Mouse (Mus musculus) kidney, adult 9 months (tissue): ENCODE results near the gene 2310034C09Rik.
"Not testable (repeated sequence)": the region's sequence is repeated elsewhere in the genome, so short reads cannot be mapped to it uniquely, and the experiment has no call there.

Source experiments
- DNase-seq: peaks from one replicate; pipeline ENCODE4 v3.0.0; 2022

2310034C09Rik gene

GRCm38 (mm10) chr16:88758547-88758946, at the start of gene 2310034C09Rik:
2310034C09Rik (plus strand) TSS chr16:88758847.
- not testable (repeated sequence) for DNase-seq

- DNase-seq: no peak
Observed at GRCm38 (mm10) chr16:88710757-88711156, 47.9 kb upstream of the 2310034C09Rik start.

- DNase-seq: no peak
Observed at GRCm38 (mm10) chr16:88711245-88711644, 47.4 kb upstream of the 2310034C09Rik start.

GRCm38 (mm10) chr16:88716549-88716948, 42.1 kb upstream of the 2310034C09Rik start:
- no peak for DNase-seq

DNA sequence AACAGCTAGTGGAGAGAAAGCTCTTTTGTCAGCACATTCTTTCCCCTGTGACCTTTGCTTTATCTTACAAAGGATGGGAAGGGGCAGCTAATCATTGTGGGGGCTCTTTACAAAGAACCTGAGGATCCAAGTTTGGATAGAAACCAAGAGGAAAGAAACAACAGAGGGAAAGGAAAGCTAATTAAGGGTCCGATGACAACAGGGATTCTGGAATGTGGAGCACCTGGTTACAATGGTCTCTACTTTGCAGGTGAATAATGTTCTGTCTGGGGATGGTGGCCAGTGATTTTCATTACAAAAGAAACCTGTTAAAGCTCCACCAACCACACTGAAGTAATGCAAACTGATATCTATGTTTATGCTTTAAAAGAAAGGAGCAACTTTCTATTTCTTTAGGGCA, 38.6 kb upstream of the 2310034C09Rik start:
- no peak for DNase-seq

DNA sequence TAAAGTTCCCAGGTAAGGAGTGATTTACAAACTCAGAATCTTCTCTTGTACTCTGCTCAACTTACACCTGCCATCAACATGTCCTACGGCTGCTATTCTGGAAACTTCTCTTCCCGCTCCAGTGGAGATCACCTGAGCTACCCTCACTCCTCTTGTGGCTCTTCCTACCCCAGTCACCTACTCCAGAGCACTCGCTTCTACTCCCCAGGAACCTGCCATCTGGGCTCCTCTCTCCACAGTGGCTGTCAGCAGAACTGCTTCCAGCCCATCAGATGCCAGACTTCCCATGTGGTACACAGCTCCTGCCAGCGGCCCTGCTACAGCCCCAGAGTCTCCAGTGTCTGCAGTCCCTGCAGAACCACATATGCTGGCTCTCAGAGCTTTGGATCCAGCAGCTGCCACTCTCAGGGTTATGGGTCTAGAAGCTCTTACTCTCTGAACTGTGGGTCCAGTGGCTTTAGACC, 29.8 kb upstream of the 2310034C09Rik start, which contains the start of gene Krtap13-1:
Gene Krtap13-1 (plus strand): TSS at position 51 of the 464 bp plus-strand sequence.
- DNase-seq: no peak

DNA sequence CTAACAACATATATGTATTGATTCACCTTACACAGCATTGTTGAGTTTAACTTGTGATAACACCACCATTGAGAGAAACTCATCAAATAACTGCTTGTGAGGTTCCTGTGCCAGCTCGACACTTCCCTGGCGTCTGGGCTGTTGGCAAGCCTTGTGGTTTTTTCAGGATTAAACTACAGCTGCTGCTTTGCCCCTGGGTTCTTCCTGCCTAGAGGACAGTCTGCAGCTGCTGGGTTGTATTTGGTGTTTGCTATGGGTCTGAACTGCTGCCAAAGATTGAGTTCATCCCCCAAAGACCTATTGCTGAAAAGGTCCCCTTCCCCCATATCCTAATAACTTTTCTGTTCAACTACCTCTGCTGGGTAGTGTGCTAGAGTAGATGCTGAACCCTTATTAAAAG, 23.3 kb upstream of the 2310034C09Rik start:
- DNase-seq: no peak

- no peak for DNase-seq
Observed at GRCm38 (mm10) chr16:88744750-88745340, 13.8 kb upstream of the 2310034C09Rik start.

DNA sequence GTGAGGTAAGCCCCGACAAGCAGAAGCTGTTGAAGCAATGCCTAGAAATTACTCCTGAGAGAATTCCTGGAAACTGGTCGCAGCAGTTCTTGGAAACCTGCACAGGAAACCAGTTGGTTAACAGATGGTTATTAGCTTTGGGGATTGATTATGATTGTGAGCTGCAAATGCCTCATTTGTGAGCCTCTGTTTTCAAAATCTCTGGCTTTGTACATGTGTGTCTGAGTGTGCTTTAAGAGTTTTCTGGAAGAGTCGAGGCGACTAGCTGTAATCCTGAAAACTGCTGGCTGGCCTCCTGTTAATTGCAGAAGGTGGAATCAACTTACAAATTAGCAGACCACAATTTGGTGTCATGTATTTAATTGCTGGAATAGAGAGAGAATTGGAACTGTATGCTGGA, 10.7 kb upstream of the 2310034C09Rik start:
- no peak for DNase-seq

GRCm38 (mm10) chr16:88751535-88751934, 7.1 kb upstream of the 2310034C09Rik start, which contains the start of gene Krtap13:
Krtap13 (minus strand) TSS chr16:88751635.
- not testable (repeated sequence) for DNase-seq

- DNase-seq: no peak
Observed at GRCm38 (mm10) chr16:88774106-88774505, 15.5 kb downstream of the 2310034C09Rik start, which contains the start of gene 2310057N15Rik. 2310057N15Rik (minus strand) TSS chr16:88774206.

- DNase-seq: no peak
Observed at GRCm38 (mm10) chr16:88777596-88777995, 18.9 kb downstream of the 2310034C09Rik start, which contains the start of gene Gm5965. Gm5965 (plus strand) TSS chr16:88777896.

GRCm38 (mm10) chr16:88786786-88787185, 28.1 kb downstream of the 2310034C09Rik start:
- DNase-seq: no peak
